Mouse (Mus musculus): ENCODE results near the gene Kctd18. TPM values are rescaled to one million over a fixed set of nuclear protein-coding genes. Genes with fewer than 3 reads are reported as not detected.

Gene Kctd18
- polyA plus RNA-seq, 1 experiment from 2014 or later, result 9.3 TPM

DNA sequence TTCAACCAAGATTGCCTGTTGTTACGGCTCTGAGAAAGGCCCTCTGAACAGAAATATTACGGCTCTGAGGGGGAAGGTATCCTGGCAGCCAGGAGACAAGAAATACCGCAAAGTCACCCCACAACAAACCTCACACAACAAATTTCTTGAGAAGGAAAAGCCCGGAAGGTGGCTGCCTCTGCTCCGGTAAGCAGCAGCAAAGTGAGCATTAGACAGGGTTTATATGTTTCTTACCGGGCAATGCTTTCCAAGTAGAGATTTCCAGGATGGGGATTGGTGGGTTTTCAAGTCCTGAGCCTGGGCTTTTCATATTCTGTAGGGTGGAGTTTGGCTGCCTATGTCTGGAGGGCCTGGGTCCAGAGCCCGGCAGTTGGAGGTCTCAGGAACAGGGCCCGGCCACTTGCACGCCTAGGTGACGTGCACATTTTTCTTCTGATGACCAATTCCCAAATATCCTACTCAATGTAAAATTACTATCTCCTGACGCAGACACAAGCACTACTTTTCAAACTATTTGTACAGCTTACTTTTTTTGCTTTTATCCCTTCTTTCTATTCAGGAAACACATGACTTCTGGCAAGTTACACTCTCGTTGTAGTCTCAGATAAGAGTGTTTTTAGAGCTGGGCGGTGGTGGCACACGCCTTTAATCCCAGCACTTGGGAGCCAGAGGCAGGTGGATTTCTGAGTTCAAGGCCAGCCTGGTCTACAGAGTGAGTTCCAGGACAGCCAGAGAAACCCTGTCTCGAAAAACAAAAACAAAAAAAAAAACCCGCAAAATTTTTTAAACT is 65.0 kb downstream of the Kctd18 start:
- Histone ChIP-seq H3K4me3 (ENCODE audit: inconsistent target) (no peak overlapping the region), H3K79me2 (ENCODE audit: inconsistent target) (no peaks in the 10 kb centered on the region), H3K36me3 (ENCODE audit: inconsistent target) (peaks cover 35% of the 10 kb centered on the region), H3K27ac (no peak overlapping the region)
- 91% methylated on average over 16 of the region's 16 CpGs for WGBS (ENCODE audit: missing documents)

DNA sequence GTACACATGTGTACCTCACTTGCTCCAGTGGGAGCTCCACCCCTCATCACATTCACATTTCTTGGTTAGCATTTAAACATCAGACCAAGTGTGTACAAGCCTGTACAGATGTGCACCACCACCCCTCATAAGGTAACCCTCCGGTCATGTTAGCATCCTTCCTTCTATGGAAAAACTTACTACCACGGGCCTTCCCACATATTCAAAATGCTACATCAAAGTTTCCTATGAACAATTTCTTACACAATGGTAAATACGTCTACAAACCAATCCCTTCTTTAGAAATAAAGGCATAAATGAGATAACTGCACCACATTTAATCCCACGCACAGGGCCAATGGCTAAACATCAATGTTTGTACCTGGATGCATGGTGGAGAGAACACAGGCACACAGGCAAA is 66.2 kb downstream of the Kctd18 start:
- Histone ChIP-seq H3K79me2 (ENCODE audit: inconsistent target) (no peaks in the 10 kb centered on the region), H3K27ac (no peak overlapping the region), H3K4me3 (ENCODE audit: inconsistent target) (no peak overlapping the region), H3K36me3 (ENCODE audit: inconsistent target) (peaks cover 32% of the 10 kb centered on the region)
- WGBS (ENCODE audit: missing documents), result 91% methylated on average over 4 of the region's 4 CpGs

DNA sequence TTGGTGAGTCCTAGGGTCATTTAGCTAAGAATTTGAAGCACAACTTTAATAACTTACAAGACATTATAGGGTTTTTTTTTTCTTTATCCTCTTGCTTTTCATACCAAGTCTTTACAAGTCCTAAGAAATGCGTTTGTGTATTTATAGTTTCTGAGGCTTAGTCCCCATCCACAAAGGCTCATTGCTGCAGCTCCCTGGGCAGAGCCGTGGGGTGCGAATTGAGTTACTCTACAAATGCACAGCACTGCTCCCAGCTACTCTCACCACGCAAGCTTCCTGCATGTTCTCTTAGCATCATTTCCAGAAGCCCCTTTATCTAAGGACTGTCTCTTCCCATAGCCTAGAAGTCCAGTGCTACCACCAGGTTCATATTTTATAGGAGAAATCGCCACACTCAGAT is 69.0 kb downstream of the Kctd18 start:
- 88% methylated on average over 5 of the region's 5 CpGs for WGBS (ENCODE audit: missing documents)
- Histone ChIP-seq H3K79me2 (ENCODE audit: inconsistent target) (no peaks in the 10 kb centered on the region), H3K4me3 (ENCODE audit: inconsistent target) (no peak overlapping the region), H3K36me3 (ENCODE audit: inconsistent target) (0 out of 2 replicates have a peak, but pooled peaks cover 4% of the 10 kb centered on the region), H3K27ac (no peak overlapping the region)

DNA sequence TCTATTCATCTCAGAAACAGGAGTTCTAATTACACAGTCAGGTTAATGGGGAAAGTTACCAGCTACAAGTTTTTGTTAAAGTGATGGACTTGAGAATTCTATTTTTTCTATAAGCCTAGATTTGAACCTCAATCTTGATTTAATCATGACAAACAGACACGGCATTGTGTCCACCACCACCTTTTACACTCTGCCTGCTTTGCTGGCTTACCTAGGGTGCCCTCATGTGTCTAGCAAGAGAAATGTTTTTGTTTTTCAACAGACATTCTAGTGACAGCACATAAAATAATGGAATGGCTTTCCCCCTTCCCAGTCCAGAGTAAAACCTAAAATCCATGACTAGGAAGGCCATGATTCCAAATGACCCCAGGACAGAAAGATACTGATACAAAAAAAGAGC is 69.6 kb downstream of the Kctd18 start:
- no peaks in the 10 kb centered on the region for H3K79me2 ChIP-seq (ENCODE audit: inconsistent target)
- H3K27ac ChIP-seq, result no peak overlapping the region
- 20% methylated on average over 1 of the region's 1 CpGs for WGBS (ENCODE audit: missing documents)
- no peaks in the 10 kb centered on the region for H3K36me3 ChIP-seq (ENCODE audit: inconsistent target)
- no peak overlapping the region for H3K4me3 ChIP-seq (ENCODE audit: inconsistent target)

DNA sequence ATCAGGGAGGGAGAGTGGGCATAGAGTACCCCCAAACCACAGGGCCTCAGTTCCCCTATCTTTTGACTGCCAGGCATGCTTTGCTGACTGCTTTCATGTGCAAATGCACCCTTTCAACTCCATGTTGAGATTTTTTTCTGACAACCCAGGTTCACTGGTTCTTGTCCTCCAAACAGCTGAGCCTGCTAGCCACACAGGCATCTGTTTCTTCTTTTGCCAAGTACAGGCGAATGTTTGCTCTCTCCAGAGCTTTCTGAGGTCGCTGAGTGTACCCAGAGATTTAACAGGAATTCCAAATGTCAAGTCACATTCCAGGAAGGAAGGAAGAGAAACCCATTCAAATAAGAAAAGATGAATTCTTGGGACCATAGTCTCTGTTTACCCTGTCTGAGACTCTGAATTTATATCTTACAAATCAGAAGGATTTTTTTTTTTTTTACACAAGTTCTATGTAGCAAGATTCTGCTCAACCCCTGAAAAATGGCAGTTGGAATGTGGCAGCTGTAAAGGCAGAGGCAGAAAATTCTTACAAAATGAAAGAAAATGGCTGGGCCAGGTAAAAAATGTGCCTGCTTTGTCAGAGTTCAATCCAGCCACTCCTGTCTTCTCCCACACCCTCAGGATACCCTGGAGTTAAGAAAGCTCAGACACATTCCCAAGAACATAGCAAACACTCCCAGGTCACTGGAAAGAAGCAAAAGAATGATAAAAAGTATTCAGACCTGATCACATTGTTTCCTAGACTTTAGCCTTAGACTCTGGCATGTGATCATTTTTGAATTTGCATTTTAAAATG is 71.0 kb downstream of the Kctd18 start:
- no peaks in the 10 kb centered on the region for H3K36me3 ChIP-seq (ENCODE audit: inconsistent target)
- no peak overlapping the region for H3K4me3 ChIP-seq (ENCODE audit: inconsistent target)
- no peak overlapping the region for H3K27ac ChIP-seq
- WGBS (ENCODE audit: missing documents), result 73% methylated on average over 2 of the region's 2 CpGs
- H3K79me2 ChIP-seq (ENCODE audit: inconsistent target), result no peaks in the 10 kb centered on the region

DNA sequence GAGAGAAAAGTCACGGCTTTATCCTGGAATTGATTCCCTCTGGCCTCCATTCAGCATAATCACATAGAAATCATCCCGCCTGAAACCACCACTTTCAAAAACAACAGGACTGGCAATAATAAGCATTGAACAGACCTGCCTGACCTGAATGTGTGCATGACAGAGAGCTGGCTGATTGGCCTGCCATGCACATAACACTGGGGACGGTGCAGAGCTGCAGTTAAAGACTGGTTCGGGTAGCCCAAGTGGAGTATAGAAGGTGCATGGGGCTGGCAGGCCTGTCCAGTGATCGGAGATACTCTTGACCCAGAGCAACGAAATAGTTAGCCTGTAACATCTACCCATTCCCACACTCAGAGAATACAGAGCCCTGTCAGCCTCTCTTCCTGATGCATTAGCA is 76.5 kb downstream of the Kctd18 start:
- Histone ChIP-seq H3K79me2 (ENCODE audit: inconsistent target) (no peaks in the 10 kb centered on the region), H3K27ac (no peak overlapping the region), H3K4me3 (ENCODE audit: inconsistent target) (no peak overlapping the region), H3K36me3 (ENCODE audit: inconsistent target) (no peaks in the 10 kb centered on the region)
- WGBS (ENCODE audit: missing documents), result 85% methylated on average over 6 of the region's 6 CpGs

DNA sequence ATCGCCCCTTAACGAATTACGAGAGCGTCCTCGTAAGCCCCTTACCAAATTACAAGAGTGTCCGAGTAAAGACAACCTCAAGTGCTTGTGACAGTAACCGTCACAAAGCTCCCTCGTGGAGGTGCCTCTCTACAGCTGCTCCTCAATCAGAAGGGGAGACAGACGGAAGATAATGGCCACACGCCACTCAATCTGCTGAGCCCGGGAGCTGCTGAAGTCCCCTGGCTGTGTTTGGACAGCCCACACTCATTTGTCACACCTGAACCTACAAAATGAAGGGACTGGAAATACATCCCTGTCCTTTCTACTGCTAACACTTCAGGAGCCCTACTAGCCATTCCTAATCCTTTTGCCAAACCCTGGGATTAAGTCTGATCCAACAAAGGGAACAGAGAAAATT is 77.0 kb downstream of the Kctd18 start:
- WGBS (ENCODE audit: missing documents), result 91% methylated on average over 9 of the region's 11 CpGs
- H3K36me3 ChIP-seq (ENCODE audit: inconsistent target), result no peaks in the 10 kb centered on the region

DNA sequence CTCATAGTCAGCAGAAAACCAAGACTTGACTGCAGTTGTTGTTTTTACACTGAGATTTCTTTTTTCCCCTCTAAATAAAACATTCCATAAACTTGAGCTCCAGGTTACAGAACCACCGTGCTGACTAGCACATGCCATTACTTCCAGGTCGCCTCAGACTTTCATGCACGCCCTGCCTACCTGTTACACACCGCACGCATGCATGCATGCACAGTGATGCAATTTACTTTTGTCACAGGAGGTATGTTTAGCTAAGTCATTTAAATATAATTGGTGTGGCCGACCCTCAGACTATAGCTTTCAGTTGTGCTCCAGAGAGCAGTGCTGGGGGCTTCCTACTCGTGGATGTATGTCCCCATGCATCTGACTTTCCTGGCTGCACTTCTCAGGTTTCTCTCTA is 77.7 kb downstream of the Kctd18 start:
- 88% methylated on average over 7 of the region's 7 CpGs for WGBS (ENCODE audit: missing documents)
- Histone ChIP-seq H3K4me3 (ENCODE audit: inconsistent target) (no peak overlapping the region), H3K36me3 (ENCODE audit: inconsistent target) (no peaks in the 10 kb centered on the region), H3K27ac (no peak overlapping the region), H3K79me2 (ENCODE audit: inconsistent target) (no peaks in the 10 kb centered on the region)

More for the DNA sequence above, 77.0 kb downstream of the Kctd18 start:
- Histone ChIP-seq H3K27ac (no peak overlapping the region), H3K4me3 (ENCODE audit: inconsistent target) (no peak overlapping the region), H3K79me2 (ENCODE audit: inconsistent target) (no peaks in the 10 kb centered on the region)

DNA sequence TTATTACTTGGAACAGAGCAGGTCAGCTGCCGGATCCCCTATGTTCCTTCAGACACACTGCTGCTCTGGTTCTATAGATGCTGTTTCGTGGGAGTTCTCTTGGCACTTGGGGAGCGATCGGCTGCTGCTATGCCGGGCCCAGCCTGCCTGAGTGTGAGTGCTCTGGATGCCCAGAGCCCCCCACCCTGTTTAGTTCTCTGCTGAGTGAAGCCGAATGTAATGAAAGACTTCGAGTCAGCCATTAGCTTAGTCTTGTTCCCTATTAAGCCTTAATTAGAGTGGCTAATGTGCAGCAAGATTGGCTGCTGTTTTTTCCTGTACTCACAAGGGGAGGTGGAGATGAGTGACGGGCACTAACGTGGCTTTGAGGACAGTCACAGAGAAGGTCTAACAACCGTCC is 78.1 kb downstream of the Kctd18 start:
- H3K4me3 ChIP-seq (ENCODE audit: inconsistent target), result no peak overlapping the region
- H3K36me3 ChIP-seq (ENCODE audit: inconsistent target), result no peaks in the 10 kb centered on the region
- H3K79me2 ChIP-seq (ENCODE audit: inconsistent target), result no peaks in the 10 kb centered on the region
- H3K27ac ChIP-seq, result no peak overlapping the region
- 93% methylated on average over 10 of the region's 10 CpGs for WGBS (ENCODE audit: missing documents)

DNA sequence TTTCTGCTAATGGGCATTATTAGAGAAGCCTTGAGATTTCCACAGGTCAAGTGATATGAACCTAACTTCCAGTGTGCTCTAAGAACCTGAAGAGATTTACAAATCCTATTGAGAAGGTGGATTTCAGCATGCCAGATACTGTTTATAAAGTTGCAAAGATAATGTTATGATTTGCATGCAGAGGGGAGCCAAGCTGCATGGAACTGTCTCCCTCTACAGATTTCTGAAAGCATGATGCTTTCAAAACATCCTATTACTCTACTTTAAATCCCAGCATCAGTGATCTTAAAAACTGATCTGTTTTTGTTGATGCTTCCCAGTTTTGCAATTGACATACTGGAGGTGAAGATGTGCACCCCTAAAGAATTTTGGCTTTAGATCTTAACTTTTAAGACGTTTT is 84.5 kb downstream of the Kctd18 start:
- H3K4me3 ChIP-seq (ENCODE audit: inconsistent target), result no peak overlapping the region
- WGBS (ENCODE audit: missing documents), result 71% methylated on average over 1 of the region's 1 CpGs

DNA sequence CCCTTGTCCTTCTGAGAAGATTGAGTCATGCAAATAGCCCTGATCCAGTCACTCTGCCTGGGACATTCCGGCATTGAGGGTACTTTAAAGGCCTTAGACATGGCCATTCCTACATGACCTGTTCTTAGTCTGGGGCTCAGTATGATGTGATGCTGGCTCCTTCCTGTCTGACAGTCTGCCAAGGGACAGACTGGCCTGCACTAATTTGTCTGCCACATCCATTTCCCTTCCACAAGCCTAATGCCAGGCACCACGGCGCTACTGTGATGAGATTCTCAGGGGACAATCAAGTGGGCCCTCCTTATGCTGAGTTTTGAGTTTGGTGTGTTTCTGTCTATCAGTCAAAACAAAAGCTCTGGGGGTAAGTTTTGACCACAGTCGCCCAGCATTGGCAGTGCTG is 100.2 kb downstream of the Kctd18 start:
- Histone ChIP-seq H3K36me3 (ENCODE audit: inconsistent target) (no peaks in the 10 kb centered on the region), H3K4me3 (ENCODE audit: inconsistent target) (no peak overlapping the region), H3K79me2 (ENCODE audit: inconsistent target) (no peaks in the 10 kb centered on the region), H3K27ac (no peak overlapping the region)
- WGBS (ENCODE audit: missing documents), result 88% methylated on average over 4 of the region's 4 CpGs

More for the DNA sequence above, 84.5 kb downstream of the Kctd18 start:
- no peak overlapping the region for H3K27ac ChIP-seq
- H3K36me3 ChIP-seq (ENCODE audit: inconsistent target), result no peaks in the 10 kb centered on the region
- H3K79me2 ChIP-seq (ENCODE audit: inconsistent target), result no peaks in the 10 kb centered on the region

DNA sequence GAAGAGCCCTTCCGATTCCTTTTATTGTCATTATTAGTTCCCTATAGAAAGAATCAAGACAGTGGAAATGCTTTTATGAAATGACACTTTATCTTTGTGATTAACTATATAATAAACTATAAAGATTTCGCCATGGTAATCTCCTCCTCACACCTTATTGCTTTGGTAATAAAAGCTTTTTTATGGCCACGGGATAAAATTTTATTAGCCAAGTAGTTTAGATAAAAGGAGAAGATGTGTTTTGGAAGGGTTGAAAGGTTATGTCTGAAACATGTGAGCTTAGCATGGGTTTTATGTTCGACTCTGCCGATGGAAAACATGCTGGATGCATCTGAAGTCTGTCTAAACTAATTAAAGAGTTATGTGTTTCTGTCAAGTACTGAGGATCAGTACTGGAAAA is 101.4 kb downstream of the Kctd18 start:
- Histone ChIP-seq H3K27ac (no peak overlapping the region), H3K79me2 (ENCODE audit: inconsistent target) (no peaks in the 10 kb centered on the region)
- WGBS (ENCODE audit: missing documents), result 85% methylated on average over 5 of the region's 5 CpGs

DNA sequence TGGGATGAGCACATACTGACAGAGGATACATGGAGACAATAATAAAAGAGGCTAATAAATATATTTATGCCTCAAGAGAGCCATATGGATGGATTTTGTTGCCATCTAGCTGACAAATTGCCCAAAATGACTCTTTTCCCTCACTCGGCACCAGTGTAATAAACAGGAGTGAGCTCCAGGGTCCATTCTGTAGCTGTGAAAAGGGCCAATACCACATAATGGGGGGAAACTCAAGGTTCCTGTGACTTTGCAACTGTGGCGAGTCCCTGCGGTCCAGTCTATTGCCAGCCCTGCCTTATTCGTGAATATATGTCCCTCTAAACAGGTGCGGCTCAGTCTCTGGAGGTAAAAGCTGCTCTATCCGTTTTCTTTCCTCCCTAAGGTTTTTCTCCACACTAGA is 107.2 kb downstream of the Kctd18 start:
- 90% methylated on average over 6 of the region's 6 CpGs for WGBS (ENCODE audit: missing documents)
- no peak overlapping the region for H3K4me3 ChIP-seq (ENCODE audit: inconsistent target)
- H3K27ac ChIP-seq, result no peak overlapping the region
- no peaks in the 10 kb centered on the region for H3K79me2 ChIP-seq (ENCODE audit: inconsistent target)
- no peaks in the 10 kb centered on the region for H3K36me3 ChIP-seq (ENCODE audit: inconsistent target)

More for the DNA sequence above, 101.4 kb downstream of the Kctd18 start:
- Histone ChIP-seq H3K36me3 (ENCODE audit: inconsistent target) (no peaks in the 10 kb centered on the region), H3K4me3 (ENCODE audit: inconsistent target) (no peak overlapping the region)

DNA sequence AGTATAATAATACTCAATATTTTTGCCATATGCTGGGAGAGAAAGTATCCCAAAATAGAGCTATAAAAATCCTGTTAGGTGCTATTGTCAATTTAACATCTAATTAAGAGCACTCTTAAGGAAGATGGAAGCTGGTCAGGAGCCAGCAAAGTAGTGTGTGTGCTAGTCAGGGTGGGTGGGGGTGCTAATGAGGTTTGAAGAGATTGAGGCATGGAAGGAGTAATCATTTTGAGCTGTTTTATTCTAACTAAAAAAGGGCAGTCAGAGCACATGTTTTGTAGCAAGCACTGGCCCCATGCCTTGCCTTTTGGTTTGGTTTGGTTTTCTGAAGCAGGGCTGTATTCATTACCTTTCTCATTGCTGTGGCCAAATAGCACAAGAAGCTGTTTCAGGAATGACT is 112.4 kb downstream of the Kctd18 start:
- no peaks in the 10 kb centered on the region for H3K36me3 ChIP-seq (ENCODE audit: inconsistent target)
- H3K79me2 ChIP-seq (ENCODE audit: inconsistent target), result no peaks in the 10 kb centered on the region
- no peak overlapping the region for H3K27ac ChIP-seq
- no peak overlapping the region for H3K4me3 ChIP-seq (ENCODE audit: inconsistent target)

DNA sequence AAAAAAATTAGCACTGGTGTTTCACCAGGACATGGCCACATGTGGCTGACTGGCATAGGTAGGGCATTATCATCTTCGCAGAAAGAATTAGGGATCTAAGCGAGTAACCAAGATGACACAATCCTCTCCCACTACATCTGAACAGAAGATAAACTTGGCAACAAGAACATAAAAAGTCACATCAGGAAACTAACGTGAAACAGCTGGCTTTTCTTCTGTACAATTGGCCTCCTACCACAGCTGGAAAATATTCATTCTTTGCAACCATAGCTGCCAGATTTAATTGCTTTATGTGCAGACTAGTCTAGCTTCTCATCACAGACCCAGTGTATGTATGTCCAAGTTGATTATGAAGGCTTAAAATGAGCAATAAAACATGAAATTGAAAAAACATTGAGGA is 112.8 kb downstream of the Kctd18 start:
- no peak overlapping the region for H3K27ac ChIP-seq
- WGBS (ENCODE audit: missing documents), result 86% methylated on average over 3 of the region's 3 CpGs
- no peaks in the 10 kb centered on the region for H3K79me2 ChIP-seq (ENCODE audit: inconsistent target)
- H3K4me3 ChIP-seq (ENCODE audit: inconsistent target), result no peak overlapping the region
- no peaks in the 10 kb centered on the region for H3K36me3 ChIP-seq (ENCODE audit: inconsistent target)
